Mouse (Mus musculus): ENCODE measurements around the gene Nfkbie. TPM values are rescaled to one million over a fixed set of nuclear protein-coding genes. Genes with fewer than 3 reads are reported as not detected.

Gene Nfkbie
- total and polyA plus RNA-seq, 3 experiments: 5.9 to 11.1 (median 9.2) TPM

DNA sequence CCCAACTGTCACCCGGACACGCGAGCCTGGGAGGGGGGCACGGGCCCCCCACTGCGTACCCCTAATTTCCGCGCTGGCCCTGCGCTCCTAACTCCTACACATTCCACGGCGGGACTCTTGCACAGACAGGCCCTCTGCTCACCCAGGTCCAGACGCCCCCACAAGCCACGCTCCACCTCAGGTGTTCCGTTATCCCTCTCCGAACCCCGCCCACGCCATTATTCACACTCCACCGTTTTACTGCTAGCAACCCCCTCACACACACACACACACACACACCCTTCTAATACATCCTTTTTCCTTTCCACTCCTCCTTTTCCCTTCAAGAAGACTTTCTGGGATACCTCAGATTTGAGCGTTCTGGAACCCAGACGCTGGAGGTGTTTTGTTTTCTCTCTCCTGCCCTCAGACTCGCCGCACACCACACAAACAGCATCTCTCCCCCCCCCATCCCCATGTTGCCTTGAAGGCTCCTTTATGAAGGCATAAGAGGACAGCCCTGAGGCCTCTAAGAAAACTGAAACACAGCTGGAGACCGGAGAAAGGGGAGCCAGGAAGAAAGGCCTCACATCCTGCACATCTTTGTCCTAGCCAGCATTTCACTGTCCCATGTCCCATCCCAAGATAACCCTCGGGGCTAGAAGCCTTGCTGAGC lies 40.4 kb downstream of the Nfkbie start:
- no peaks in the 10 kb centered on the region for H3K9me3 ChIP-seq (replicated peaks)
- peak overlapping the region; percentile 80 for H3K4me3 ChIP-seq (ENCODE audit: low read depth, low read length)
- no peaks in the 10 kb centered on the region for H3K27me3 ChIP-seq (ENCODE audit: insufficient read depth, low read length)
- TF ChIP-seq TAL1 (conservative IDR thresholded peaks at IDR 0.05; ENCODE audit: low read depth, low read length) (no peak), POLR2AphosphoS5 (IDR thresholded peaks at IDR 0.05; ENCODE audit: insufficient replicate concordance, low read depth, low read length) (no peak), CTCF (IDR thresholded peaks at IDR 0.05; ENCODE audit: low read depth, low read length) (no peak), GATA2 (IDR thresholded peaks at IDR 0.05; ENCODE audit: borderline replicate concordance, low read depth, low read length) (no peak), GATA1 (IDR thresholded peaks at IDR 0.05; ENCODE audit: borderline replicate concordance, low read length) (no peak)
- H3K4me1 ChIP-seq (ENCODE audit: insufficient read depth, low read depth, low read length): peaks cover 95% of the 10 kb centered on the region
- DNase-seq (ENCODE audit: low spot score) (no peak), ATAC-seq (ENCODE audit: extremely low read depth, insufficient number of reproducible peaks, low FRiP score, poor library complexity, severe bottlenecking) (no peak)
- H3K36me3 ChIP-seq (replicated peaks): peaks cover 24% of the 10 kb centered on the region

- Histone ChIP-seq H3K36me3 (replicated peaks) (peaks cover 14% of the 10 kb centered on the region), H3K4me1 (ENCODE audit: insufficient read depth, low read depth, low read length) (peaks cover 95% of the 10 kb centered on the region), H3K27me3 (ENCODE audit: insufficient read depth, low read length) (peaks cover 9% of the 10 kb centered on the region), H3K4me3 (ENCODE audit: low read depth, low read length) (peak overlapping the region; percentile 38; the same call in 1 of the 2 replicates), H3K9me3 (replicated peaks) (no peaks in the 10 kb centered on the region)
- TF ChIP-seq TAL1 (conservative IDR thresholded peaks at IDR 0.05; ENCODE audit: low read depth, low read length): no peak
- TF ChIP-seq CTCF (IDR thresholded peaks at IDR 0.05; ENCODE audit: low read depth, low read length): peak; percentile 30
- ATAC-seq (ENCODE audit: extremely low read depth, insufficient number of reproducible peaks, low FRiP score, poor library complexity, severe bottlenecking) (peak; percentile 40), DNase-seq (ENCODE audit: low spot score) (peak; percentile 57)
Observed at GRCm38 (mm10) chr17:45596631-45597396, 41.3 kb downstream of the Nfkbie start.

- DNase-seq (ENCODE audit: low spot score) (no peak), ATAC-seq (ENCODE audit: extremely low read depth, insufficient number of reproducible peaks, low FRiP score, poor library complexity, severe bottlenecking) (0 out of 2 replicates have a peak, but pooled peaks have one; percentile 9)
- TF ChIP-seq TAL1 (conservative IDR thresholded peaks at IDR 0.05; ENCODE audit: low read depth, low read length): no peak
- Histone ChIP-seq H3K27me3 (ENCODE audit: insufficient read depth, low read length) (peaks cover 11% of the 10 kb centered on the region), H3K4me1 (ENCODE audit: insufficient read depth, low read depth, low read length) (peaks cover 91% of the 10 kb centered on the region), H3K36me3 (replicated peaks) (peaks cover 5% of the 10 kb centered on the region), H3K4me3 (ENCODE audit: low read depth, low read length) (no peak overlapping the region), H3K9me3 (replicated peaks) (no peaks in the 10 kb centered on the region)
Observed at GRCm38 (mm10) chr17:45597787-45598186, 42.3 kb downstream of the Nfkbie start.

DNA sequence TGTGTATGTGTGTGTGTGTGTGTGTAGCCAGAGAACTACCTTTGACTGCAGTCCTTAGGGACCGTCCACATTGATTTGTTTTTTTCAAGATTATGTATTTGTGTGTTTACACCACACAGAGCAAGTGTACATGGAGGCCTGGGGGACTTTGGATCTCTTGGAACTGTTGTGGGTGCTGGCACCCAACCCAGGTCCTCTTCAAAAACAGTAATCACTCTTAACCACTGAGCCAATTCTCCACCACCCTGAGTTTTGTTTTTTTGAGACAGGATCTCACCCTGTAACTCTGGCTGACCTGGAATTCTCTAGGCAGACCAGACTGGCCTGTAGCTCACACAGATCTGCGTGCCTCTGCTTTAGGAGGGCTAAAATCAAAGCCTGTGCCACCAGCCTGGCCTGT lies 42.9 kb downstream of the Nfkbie start:
- ATAC-seq (ENCODE audit: extremely low read depth, insufficient number of reproducible peaks, low FRiP score, poor library complexity, severe bottlenecking) (no peak), DNase-seq (ENCODE audit: low spot score) (no peak)
- Histone ChIP-seq H3K36me3 (replicated peaks) (no peaks in the 10 kb centered on the region), H3K9me3 (replicated peaks) (no peaks in the 10 kb centered on the region), H3K4me3 (ENCODE audit: low read depth, low read length) (no peak overlapping the region), H3K27me3 (ENCODE audit: insufficient read depth, low read length) (peaks cover 11% of the 10 kb centered on the region), H3K4me1 (ENCODE audit: insufficient read depth, low read depth, low read length) (peaks cover 85% of the 10 kb centered on the region)
- TF ChIP-seq GATA2 (IDR thresholded peaks at IDR 0.05; ENCODE audit: borderline replicate concordance, low read depth, low read length): no peak
- no peak for TF ChIP-seq CTCF (IDR thresholded peaks at IDR 0.05; ENCODE audit: low read depth, low read length)
- no peak for TF ChIP-seq GATA1 (IDR thresholded peaks at IDR 0.05; ENCODE audit: borderline replicate concordance, low read length)
- no peak for TF ChIP-seq TAL1 (conservative IDR thresholded peaks at IDR 0.05; ENCODE audit: low read depth, low read length)
- no peak for TF ChIP-seq POLR2AphosphoS5 (IDR thresholded peaks at IDR 0.05; ENCODE audit: insufficient replicate concordance, low read depth, low read length)

DNA sequence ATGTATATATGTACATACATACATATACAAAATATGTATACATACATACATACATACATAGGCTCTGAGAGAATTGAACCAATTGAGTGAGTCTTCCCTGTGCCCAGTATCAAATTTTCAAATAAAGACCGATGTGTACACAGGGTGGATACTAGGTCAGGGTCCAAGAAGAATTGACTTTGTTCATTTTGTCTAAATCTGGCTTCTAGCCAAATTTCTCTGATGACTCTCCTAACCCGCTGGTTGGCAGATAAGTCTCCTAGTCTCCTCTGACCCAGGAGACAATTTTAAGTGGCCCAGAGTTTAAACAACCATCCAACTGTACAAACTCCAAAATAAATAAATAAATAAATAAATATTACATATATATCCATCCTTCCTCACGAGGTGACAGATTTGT lies 43.4 kb downstream of the Nfkbie start:
- Histone ChIP-seq H3K4me3 (ENCODE audit: low read depth, low read length) (peak overlapping the region; percentile 71; the same call in 1 of the 2 replicates), H3K36me3 (replicated peaks) (no peaks in the 10 kb centered on the region), H3K27me3 (ENCODE audit: insufficient read depth, low read length) (peaks cover 13% of the 10 kb centered on the region), H3K9me3 (replicated peaks) (no peaks in the 10 kb centered on the region), H3K4me1 (ENCODE audit: insufficient read depth, low read depth, low read length) (peaks cover 80% of the 10 kb centered on the region)
- ATAC-seq (ENCODE audit: extremely low read depth, insufficient number of reproducible peaks, low FRiP score, poor library complexity, severe bottlenecking): no peak
- DNase-seq (ENCODE audit: low spot score): no peak
- no peak for TF ChIP-seq GATA2 (IDR thresholded peaks at IDR 0.05; ENCODE audit: borderline replicate concordance, low read depth, low read length)
- no peak for TF ChIP-seq GATA1 (IDR thresholded peaks at IDR 0.05; ENCODE audit: borderline replicate concordance, low read length)
- no peak for TF ChIP-seq CTCF (IDR thresholded peaks at IDR 0.05; ENCODE audit: low read depth, low read length)
- no peak for TF ChIP-seq TAL1 (conservative IDR thresholded peaks at IDR 0.05; ENCODE audit: low read depth, low read length)
- TF ChIP-seq POLR2AphosphoS5 (IDR thresholded peaks at IDR 0.05; ENCODE audit: insufficient replicate concordance, low read depth, low read length): no peak

DNA sequence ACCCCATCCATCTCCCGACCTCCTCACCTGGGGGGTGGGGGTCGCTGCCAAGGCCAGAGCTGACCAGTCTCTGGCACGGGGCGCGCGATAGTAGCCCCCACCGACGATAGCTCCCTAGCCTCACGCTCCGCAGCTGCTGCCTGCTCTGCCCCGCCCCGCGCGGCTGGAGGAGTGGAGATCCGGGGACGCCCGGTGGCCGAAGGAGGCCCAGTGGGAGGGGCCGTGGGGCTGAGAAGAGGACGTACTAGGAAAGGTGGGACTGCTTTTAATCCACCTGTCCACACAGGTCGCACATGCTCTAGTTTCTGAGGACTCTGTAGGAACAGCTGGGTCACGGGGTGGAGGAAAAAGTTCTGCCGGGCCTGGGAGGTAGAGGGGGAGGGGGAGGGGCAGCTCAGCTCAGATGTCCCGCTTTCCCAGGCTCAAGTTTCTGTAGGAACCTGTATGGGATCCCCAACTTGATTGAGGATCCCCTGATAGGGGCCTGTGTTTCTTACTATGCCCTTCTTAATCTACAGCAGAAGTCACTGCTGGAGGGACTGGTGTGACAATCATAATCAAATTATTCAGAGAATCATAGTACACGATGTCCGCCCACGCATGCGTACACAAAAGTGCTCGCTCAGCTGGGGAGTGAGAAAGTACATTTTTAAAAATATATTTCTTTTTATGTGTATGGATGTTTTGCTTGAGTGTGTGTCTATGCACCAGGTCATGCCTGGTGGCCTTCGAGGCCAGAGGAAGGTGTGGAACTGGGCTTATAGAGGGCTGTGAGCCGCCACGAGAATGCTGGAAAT lies 44.1 kb downstream of the Nfkbie start, which contains the start of gene Slc29a1:
TSS of gene Slc29a1 (minus strand) at position 161 of the 797 bp plus-strand sequence.
- H3K4me1 ChIP-seq (ENCODE audit: insufficient read depth, low read depth, low read length): peaks cover 76% of the 10 kb centered on the region
- ATAC-seq (ENCODE audit: extremely low read depth, insufficient number of reproducible peaks, low FRiP score, poor library complexity, severe bottlenecking) (no peak), DNase-seq (ENCODE audit: low spot score) (peak; percentile 71)
- H3K36me3 ChIP-seq (replicated peaks): no peaks in the 10 kb centered on the region
- peaks cover 15% of the 10 kb centered on the region for H3K27me3 ChIP-seq (ENCODE audit: insufficient read depth, low read length)
- peak within 1 kb of the TSS; percentile 71 for H3K4me3 ChIP-seq (ENCODE audit: low read depth, low read length)
- TF ChIP-seq CTCF (IDR thresholded peaks at IDR 0.05; ENCODE audit: low read depth, low read length) (no peak), TAL1 (conservative IDR thresholded peaks at IDR 0.05; ENCODE audit: low read depth, low read length) (no peak), GATA1 (IDR thresholded peaks at IDR 0.05; ENCODE audit: borderline replicate concordance, low read length) (no peak), GATA2 (IDR thresholded peaks at IDR 0.05; ENCODE audit: borderline replicate concordance, low read depth, low read length) (no peak), POLR2AphosphoS5 (IDR thresholded peaks at IDR 0.05; ENCODE audit: insufficient replicate concordance, low read depth, low read length) (no peak)
- H3K9me3 ChIP-seq (replicated peaks): no peaks in the 10 kb centered on the region
